ENCODE assay signal across 8 mouse cellular contexts in the genomic region with DNA sequence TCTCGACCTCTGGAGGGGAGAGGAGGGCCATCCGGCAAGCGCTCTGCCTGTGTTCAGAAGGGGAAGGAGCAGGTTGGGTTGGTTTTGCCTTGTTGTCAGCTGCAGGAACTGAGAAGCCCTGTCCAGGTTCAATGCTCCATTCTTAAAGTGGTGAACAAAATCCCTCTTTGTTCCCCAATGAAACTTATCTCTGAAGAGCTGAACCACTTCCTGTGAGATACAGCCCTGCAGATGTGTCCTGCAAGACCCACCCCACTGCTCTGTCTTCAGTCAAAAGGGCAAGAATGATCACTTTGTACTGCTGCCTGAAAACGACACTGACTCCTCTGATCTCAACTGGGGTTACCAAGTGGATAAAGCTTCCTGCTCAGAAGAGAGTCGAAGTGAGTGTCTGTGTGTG.
A peak's percentile ranks its signal among the peaks of the same experiment; 100 is the strongest.
DNase-seq lines count a peak whose midpoint lies in the region; ATAC-seq lines count a peak whose summit lies in the region.
"Had no signal": no experiment of that assay in that cellular context is flagged by ENCODE, and none has a peak within 500 bp of the region (broad histone marks: within the 10 kb centered on the region; RNA-seq: fewer than 3 reads in every experiment).

No protein-coding gene starts in this region.

- peak; percentile 89 to 92 for ATAC-seq in hematopoietic stem cell, adult 5-6 weeks (replicated peaks in 1 of 2; ENCODE audit: insufficient read depth in 1 of 2, low FRiP score in 2 of 2, low TSS enrichment in 1 of 2, low read depth in 1 of 2, poor library complexity in 2 of 2, severe bottlenecking in 2 of 2)
- no peak for ATAC-seq in inflammation-experienced regulatory T-cells, adult 6 months

- DNase-seq in kidney, postnatal 10 days, result peak; percentile 4
- no peak for DNase-seq in kidney, adult 9 months
- peak; percentile 2 for DNase-seq in A20 (ENCODE audit: low read depth, low spot score)
- DNase-seq in T-cell, adult 2 months (ENCODE audit: low spot score), result peak; percentile 3
- no peak for DNase-seq in cerebellum, adult 9-11 months
- DNase-seq: cerebellum, postnatal 14 days had no signal

Comparison
In these comparisons a context has a peak if more than half of its experiments do, and no peak if none do; other contexts are left out.
1. DNase-seq: peak in kidney, postnatal 10 days (single experiment), A20 (single experiment) and T-cell, adult 2 months (single experiment); none in kidney, adult 9 months (single experiment) and cerebellum, adult 9-11 months (single experiment).